Mouse (Mus musculus) liver, embryonic 16.5 days (tissue): ENCODE measurements at regions not wholly inside any gene's neighbourhood (a gene's known extent, or its start where the extent isn't known, plus 50 kb on each side); places are given as distances from the start of the nearest gene placed in this dataset.

Experiments
- ATAC-seq: fragments of 200-750 bp; cut with Nextera tagmentation; 2 replicates; pipeline ENCODE4 v1.8.0; 2017; ENCODE audit warnings: low read depth, mild to moderate bottlenecking, moderate number of reproducible peaks, moderate library complexity
- H3K27ac ChIP-seq: fragments of 300-500 bp; sonication (generic); 2 replicates; pipeline ENCODE4 v1.5.1; 2014; ENCODE audit warnings: mild to moderate bottlenecking, low read length
- H3K27me3 ChIP-seq: fragments of 300-500 bp; sonication (generic); 2 replicates; pipeline ENCODE4 v1.6.1; 2014; ENCODE audit warnings: low read depth, low read length, mixed read lengths; ENCODE audit not compliant: control insufficient read depth, insufficient read depth
- H3K36me3 ChIP-seq: fragments of 300-500 bp; sonication (generic); 2 replicates; pipeline ENCODE4 v1.6.1; 2014; ENCODE audit warnings: mild to moderate bottlenecking; ENCODE audit not compliant: control insufficient read depth, insufficient read depth
- H3K4me1 ChIP-seq: fragments of 300-500 bp; sonication (generic); 2 replicates; pipeline ENCODE4 v1.6.1; 2014; ENCODE audit warnings: low read depth, low read length, mixed read lengths; ENCODE audit not compliant: control insufficient read depth
- H3K4me2 ChIP-seq: fragments of 300-500 bp; sonication (generic); 2 replicates; pipeline ENCODE4 v1.6.1; 2014; ENCODE audit warnings: low read depth, low read length, mixed read lengths
- H3K4me3 ChIP-seq: fragments of 300-500 bp; sonication (generic); 2 replicates; pipeline ENCODE4 v1.5.1; 2014; ENCODE audit warnings: low read depth, mild to moderate bottlenecking, low read length
- H3K9ac ChIP-seq: fragments of 300-500 bp; sonication (generic); 2 replicates; pipeline ENCODE4 v1.6.1; 2014; ENCODE audit warnings: low read depth, low read length
- H3K9me3 ChIP-seq: fragments of 300-500 bp; sonication (generic); replicated peaks from 2 replicates; pipeline ENCODE4 v1.6.1; 2016; ENCODE audit warnings: low read length; ENCODE audit not compliant: control insufficient read depth
- WGBS: fragments of 180-500 bp; shearing (Covaris S2); extraction: QIAGEN DNeasy Blood & Tissue Kit; methylation state at CpG from one replicate; pipeline ENCODE4 v1.1.7; 2014; ENCODE audit not compliant: insufficient replicate concordance; 5-methylcytosine and 5-hydroxymethylcytosine counted together

DNA sequence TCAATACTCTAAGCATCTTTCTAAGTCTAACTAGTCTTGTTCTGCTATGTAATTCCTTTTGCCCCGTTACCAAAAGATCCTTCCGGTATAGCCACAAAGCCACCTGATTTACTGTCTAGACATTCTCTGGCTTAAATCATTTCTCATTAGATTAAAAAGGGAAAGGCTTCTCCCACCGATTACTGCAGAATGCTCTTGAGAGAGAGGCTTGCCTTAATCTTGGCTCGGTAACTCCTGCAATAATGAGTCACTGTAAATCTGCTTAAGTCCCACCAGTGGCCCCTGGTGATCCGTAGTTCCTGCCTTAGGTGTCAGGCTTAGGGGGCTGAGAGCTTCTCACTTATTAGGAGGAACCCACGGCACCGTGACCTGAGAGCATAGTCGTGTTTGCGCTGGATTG, 220.1 kb upstream of the Trpc7 start:
- Histone ChIP-seq H3K4me3 (no peak overlapping the region), H3K27ac (no peak overlapping the region), H3K9me3 (no peaks in the 10 kb centered on the region), H3K36me3 (no peaks in the 10 kb centered on the region), H3K9ac (no peak overlapping the region), H3K4me2 (no peak overlapping the region), H3K27me3 (no peaks in the 10 kb centered on the region), H3K4me1 (no peaks in the 10 kb centered on the region)
- ATAC-seq: no peak
- 59% methylated on average over 9 of the region's 9 CpGs for WGBS

DNA sequence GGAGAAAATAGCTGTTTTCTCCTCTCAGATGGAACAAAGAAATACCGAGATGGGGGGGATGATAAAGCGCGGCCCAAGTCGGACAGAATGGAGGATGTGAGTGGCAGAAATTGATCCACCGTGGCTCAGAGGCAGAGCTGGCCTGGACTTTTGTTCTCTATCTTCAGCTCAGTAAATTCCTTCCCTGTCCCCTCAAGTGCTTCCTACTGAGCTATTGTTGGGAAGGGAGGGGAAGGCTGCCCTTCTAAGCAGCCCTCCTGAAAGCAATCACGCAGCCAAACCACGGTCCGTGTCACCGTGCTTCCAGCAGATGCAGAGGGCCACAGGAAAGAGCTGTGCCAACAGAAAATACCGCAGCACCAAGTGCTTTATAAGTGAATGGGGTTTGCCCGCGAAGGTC, 212.2 kb upstream of the Trpc7 start:
- no peaks in the 10 kb centered on the region for H3K27me3 ChIP-seq
- 17% methylated on average over 12 of the region's 12 CpGs for WGBS
- no peak overlapping the region for H3K27ac ChIP-seq
- no peak overlapping the region for H3K4me3 ChIP-seq
- no peaks in the 10 kb centered on the region for H3K9me3 ChIP-seq
- no peaks in the 10 kb centered on the region for H3K36me3 ChIP-seq
- H3K4me2 ChIP-seq: no peak overlapping the region
- H3K4me1 ChIP-seq: no peaks in the 10 kb centered on the region
- no peak for ATAC-seq
- H3K9ac ChIP-seq: no peak overlapping the region

DNA sequence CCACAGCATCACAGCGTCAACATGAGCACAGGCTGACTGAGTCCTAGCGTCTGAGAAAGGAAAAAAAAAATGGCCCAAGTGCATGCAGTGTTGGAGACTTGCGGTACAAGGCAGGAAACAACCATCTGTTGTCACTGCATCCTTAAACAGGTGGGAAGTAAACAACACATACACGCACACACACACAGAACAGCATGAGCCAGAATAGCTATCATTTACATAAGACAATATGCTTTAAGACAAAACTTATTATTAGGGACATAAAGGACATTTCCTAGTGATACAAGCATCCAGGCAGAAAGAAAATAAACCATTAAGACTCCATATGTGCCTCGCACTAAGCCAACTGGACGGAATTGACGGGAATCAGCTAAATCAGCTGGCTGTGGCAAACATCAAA, 203.8 kb upstream of the Trpc7 start:
- no peaks in the 10 kb centered on the region for H3K27me3 ChIP-seq
- H3K4me1 ChIP-seq: no peaks in the 10 kb centered on the region
- ATAC-seq: no peak
- no peaks in the 10 kb centered on the region for H3K9me3 ChIP-seq
- no peak overlapping the region for H3K27ac ChIP-seq
- no peaks in the 10 kb centered on the region for H3K36me3 ChIP-seq
- WGBS: 71% methylated on average over 7 of the region's 7 CpGs
- H3K4me3 ChIP-seq: no peak overlapping the region
- no peak overlapping the region for H3K4me2 ChIP-seq
- H3K9ac ChIP-seq: no peak overlapping the region

GRCm38 (mm10) chr13:57091886-57092285, 196.1 kb upstream of the Trpc7 start:
- Histone ChIP-seq H3K36me3 (no peaks in the 10 kb centered on the region), H3K4me3 (no peak overlapping the region), H3K4me2 (no peak overlapping the region), H3K27me3 (no peaks in the 10 kb centered on the region), H3K27ac (no peak overlapping the region), H3K4me1 (no peaks in the 10 kb centered on the region), H3K9ac (no peak overlapping the region), H3K9me3 (no peaks in the 10 kb centered on the region)
- 60% methylated on average over 8 of the region's 8 CpGs for WGBS
- ATAC-seq: no peak

- H3K4me2 ChIP-seq: no peak overlapping the region
- no peaks in the 10 kb centered on the region for H3K36me3 ChIP-seq
- WGBS: 57% methylated on average over 13 of the region's 13 CpGs
- no peaks in the 10 kb centered on the region for H3K4me1 ChIP-seq
- no peak overlapping the region for H3K27ac ChIP-seq
- H3K9ac ChIP-seq: no peak overlapping the region
- no peaks in the 10 kb centered on the region for H3K9me3 ChIP-seq
- H3K27me3 ChIP-seq: no peaks in the 10 kb centered on the region
- no peak overlapping the region for H3K4me3 ChIP-seq
- ATAC-seq: no peak
Measured at GRCm38 (mm10) chr13:57089381-57090075, 193.7 kb upstream of the Trpc7 start.

DNA sequence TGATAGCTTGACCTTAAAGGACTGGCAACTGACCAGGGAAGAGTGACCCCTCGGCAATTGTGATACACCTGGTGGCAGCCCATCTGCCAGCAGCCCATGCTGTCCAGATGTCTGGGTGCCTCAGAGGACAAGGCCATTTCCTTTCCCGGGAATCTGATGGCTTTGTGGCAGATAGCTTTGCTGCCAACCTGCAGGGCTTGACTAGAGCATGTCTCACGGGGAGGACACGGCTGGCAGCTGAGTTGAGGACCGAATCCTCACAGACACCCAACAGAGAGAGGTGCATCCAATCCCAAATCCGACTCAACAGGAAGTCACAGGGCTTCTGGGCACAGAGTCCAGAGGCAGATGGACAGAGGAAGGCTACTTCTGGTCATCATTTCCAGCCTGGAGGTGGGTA, 192.2 kb upstream of the Trpc7 start:
- Histone ChIP-seq H3K4me1 (no peaks in the 10 kb centered on the region), H3K4me3 (no peak overlapping the region), H3K27ac (no peak overlapping the region), H3K9me3 (no peaks in the 10 kb centered on the region), H3K36me3 (no peaks in the 10 kb centered on the region), H3K9ac (no peak overlapping the region), H3K27me3 (no peaks in the 10 kb centered on the region), H3K4me2 (no peak overlapping the region)
- no peak for ATAC-seq
- 66% methylated on average over 6 of the region's 6 CpGs for WGBS

DNA sequence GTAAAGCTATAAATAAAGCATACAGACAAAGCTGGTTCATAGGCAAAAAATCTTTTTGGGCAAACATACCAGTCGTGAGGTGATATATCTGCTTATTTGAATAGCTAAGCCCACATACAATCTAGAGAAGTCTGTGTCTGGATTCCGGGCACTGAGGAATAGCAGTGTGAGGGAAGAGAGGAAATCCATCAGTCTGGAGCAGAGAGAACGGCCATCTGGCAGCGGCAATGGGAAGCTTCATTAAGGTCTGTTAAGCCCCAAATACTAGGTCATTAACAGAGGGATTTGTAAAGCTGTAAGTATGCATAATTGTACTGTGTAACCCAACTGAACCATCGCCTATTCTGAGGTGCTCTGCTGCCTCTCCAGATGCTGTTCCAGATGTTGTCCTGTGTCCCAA, 191.6 kb upstream of the Trpc7 start:
- H3K4me2 ChIP-seq: no peak overlapping the region
- no peaks in the 10 kb centered on the region for H3K9me3 ChIP-seq
- no peaks in the 10 kb centered on the region for H3K4me1 ChIP-seq
- no peak overlapping the region for H3K27ac ChIP-seq
- H3K9ac ChIP-seq: no peak overlapping the region
- 62% methylated on average over 5 of the region's 5 CpGs for WGBS
- ATAC-seq: no peak
- H3K36me3 ChIP-seq: no peaks in the 10 kb centered on the region
- H3K4me3 ChIP-seq: no peak overlapping the region
- no peaks in the 10 kb centered on the region for H3K27me3 ChIP-seq

- Histone ChIP-seq H3K9me3 (no peaks in the 10 kb centered on the region; the same call in 1 of the 2 replicates), H3K36me3 (no peaks in the 10 kb centered on the region), H3K4me1 (no peaks in the 10 kb centered on the region), H3K4me2 (no peak overlapping the region), H3K4me3 (no peak overlapping the region), H3K9ac (no peak overlapping the region), H3K27ac (no peak overlapping the region), H3K27me3 (no peaks in the 10 kb centered on the region)
- no peak for ATAC-seq
- 52% methylated on average over 5 of the region's 5 CpGs for WGBS
Measured at GRCm38 (mm10) chr13:57083751-57084150, 188.0 kb upstream of the Trpc7 start.

- ATAC-seq: no peak
- Histone ChIP-seq H3K4me3 (no peak overlapping the region), H3K4me2 (no peak overlapping the region), H3K9me3 (no peaks in the 10 kb centered on the region), H3K4me1 (no peaks in the 10 kb centered on the region), H3K36me3 (no peaks in the 10 kb centered on the region), H3K27ac (no peak overlapping the region), H3K9ac (no peak overlapping the region), H3K27me3 (no peaks in the 10 kb centered on the region)
- 56% methylated on average over 5 of the region's 5 CpGs for WGBS
Measured at GRCm38 (mm10) chr13:57070479-57070878, 174.7 kb upstream of the Trpc7 start.
